Mouse (Mus musculus) Patski (cell line): Measurements from ENCODE around the gene Igfbp1. TPM values are rescaled to one million over a fixed set of nuclear protein-coding genes. Genes with fewer than 3 reads are reported as not detected.

ENCODE experiments used
- ATAC-seq: fragments of 100-300 bp; one replicate; pipeline ENCODE4 v1.8.0; 2021
- CTCF ChIA-PET: fragments of 350-600 bp; sonication (Branson Sonifier 250); formaldehyde crosslinking; loops from one replicate; lab custom pipeline; 2022; ENCODE audit warnings: inconsistent platforms; lab: Charles Lee
- POLR2A ChIA-PET: fragments of 350-600 bp; sonication (Branson Sonifier 250); formaldehyde crosslinking; loops from one replicate; lab custom pipeline; 2022; ENCODE audit warnings: antibody characterized with exemption, inconsistent platforms; lab: Charles Lee
- DNase-seq: peaks from one replicate; pipeline ENCODE4 v3.0.0-alpha.2; 2011; ENCODE audit warnings: low read depth, low spot score
- H3K27me3 ChIP-seq: fragments of 371-371 bp; one replicate; pipeline ENCODE4 v1.5.1; 2021
- CTCF ChIP-seq: fragments of 100-300 bp; IDR thresholded peaks from one replicate; pipeline ENCODE4 v1.5.1; 2021
- in situ Hi-C: fragments of 300-500 bp; cut with MboI; formaldehyde crosslinking; loops from 3 replicates; pipeline ENCODE4 v1.11.1; 2018; ENCODE audit warnings: low pct_unique_long_range_greater_than_20kb, mixed read lengths
- polyA plus RNA-seq: library from polyadenylated mRNA; unstranded; gene quantifications from one replicate; pipeline ENCODE4 v1.2.3, GENCODE M21; 2021

Igfbp1 gene
- polyA plus RNA-seq, 1 experiment from 2014 or later, result 0.08 TPM

- TF ChIP-seq CTCF, result no peak
- no peak for ATAC-seq
- ChIA-PET CTCF (interaction anchor here (1.6 kb wide), 1 partner anchor 11 kb away, joined by 5 read pairs; no protein-coding TSS in a partner anchor), POLR2A (no interaction called here)
- DNase-seq, result no peak
- in situ Hi-C loops, result no loop called here
- H3K27me3 ChIP-seq, result peaks cover 10% of the 10 kb centered on the region
These were observed 29.4 kb downstream of the Igfbp1 start for GRCm38 (mm10) chr11:7226810-7227550.

GRCm38 (mm10) chr11:7228107-7228506, 30.5 kb downstream of the Igfbp1 start:
- no peak for DNase-seq
- POLR2A ChIA-PET, result no interaction called here
- CTCF ChIA-PET, result no interaction called here
- peaks cover 4% of the 10 kb centered on the region for H3K27me3 ChIP-seq
- in situ Hi-C loops, result no loop called here
- ATAC-seq, result no peak
- no peak for TF ChIP-seq CTCF

DNA sequence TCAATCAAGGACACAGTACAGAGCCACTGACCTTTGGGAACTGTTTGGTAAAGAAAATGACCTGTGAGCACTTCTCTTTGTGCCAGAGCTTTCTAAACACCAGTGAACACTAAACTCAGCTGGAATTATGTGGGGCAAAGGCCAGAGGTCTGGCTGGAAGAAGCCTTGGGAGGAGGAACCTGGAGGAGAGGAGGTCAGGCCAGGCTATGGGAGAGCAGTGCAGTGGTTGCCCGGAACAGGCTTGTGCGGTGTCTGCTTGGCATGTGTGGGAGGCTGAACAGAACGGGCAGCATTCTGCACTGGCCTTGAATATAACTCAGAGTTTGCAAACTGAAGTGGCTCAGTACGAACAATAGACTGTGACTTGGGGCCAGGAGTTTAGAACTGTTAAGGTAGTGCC, 32.4 kb downstream of the Igfbp1 start:
- in situ Hi-C loops, result no loop called here
- ChIA-PET CTCF (no interaction called here), POLR2A (no interaction called here)
- TF ChIP-seq CTCF, result no peak
- no peak for DNase-seq
- peaks cover 3% of the 10 kb centered on the region for H3K27me3 ChIP-seq
- ATAC-seq, result no peak

DNA sequence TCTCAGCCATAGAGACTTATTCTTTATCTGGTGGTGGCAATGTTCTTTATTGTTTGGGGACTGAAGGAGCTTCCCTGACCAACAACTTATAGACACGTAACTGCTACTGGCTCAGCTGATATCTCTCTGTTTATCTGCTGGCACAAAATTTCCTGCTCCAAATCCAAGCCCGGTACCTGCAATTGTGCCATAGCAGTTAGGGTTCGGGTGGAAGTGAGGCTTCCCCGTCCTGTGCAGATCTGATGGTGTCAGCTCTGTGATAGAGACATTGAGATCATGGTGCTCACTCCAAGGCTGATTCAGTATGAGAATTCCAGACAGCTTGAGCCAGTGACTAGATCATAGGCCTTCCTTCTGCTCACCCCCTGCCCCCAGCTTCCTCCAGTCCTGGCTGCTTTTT, 34.4 kb downstream of the Igfbp1 start:
- POLR2A ChIA-PET, result no interaction called here
- TF ChIP-seq CTCF, result no peak
- CTCF ChIA-PET, result no interaction called here
- DNase-seq, result no peak
- H3K27me3 ChIP-seq, result no peaks in the 10 kb centered on the region
- in situ Hi-C loops, result no loop called here
- ATAC-seq, result no peak

GRCm38 (mm10) chr11:7233333-7233732, 35.8 kb downstream of the Igfbp1 start:
- ChIA-PET CTCF (no interaction called here), POLR2A (no interaction called here)
- no peak for DNase-seq
- H3K27me3 ChIP-seq, result no peaks in the 10 kb centered on the region
- in situ Hi-C loops, result no loop called here
- no peak for ATAC-seq
- TF ChIP-seq CTCF, result no peak

- H3K27me3 ChIP-seq, result no peaks in the 10 kb centered on the region
- ChIA-PET CTCF (no interaction called here), POLR2A (no interaction called here)
- in situ Hi-C loops, result no loop called here
- no peak for ATAC-seq
- DNase-seq, result no peak
- no peak for TF ChIP-seq CTCF
These were observed 36.9 kb downstream of the Igfbp1 start for GRCm38 (mm10) chr11:7234436-7234835.

- CTCF ChIA-PET, result interaction anchor here (1.6 kb wide), 1 partner anchor 10 kb away, joined by 3 read pairs; no protein-coding TSS in a partner anchor
- DNase-seq (no peak), ATAC-seq (no peak)
- POLR2A ChIA-PET, result interaction anchor here (0.6 kb wide), 1 partner anchor 1071 kb away, joined by 3 read pairs; no protein-coding TSS in a partner anchor
- H3K27me3 ChIP-seq, result no peaks in the 10 kb centered on the region
- in situ Hi-C loops, result no loop called here
- no peak for TF ChIP-seq CTCF
These were observed 37.5 kb downstream of the Igfbp1 start for GRCm38 (mm10) chr11:7234981-7235609.

DNA sequence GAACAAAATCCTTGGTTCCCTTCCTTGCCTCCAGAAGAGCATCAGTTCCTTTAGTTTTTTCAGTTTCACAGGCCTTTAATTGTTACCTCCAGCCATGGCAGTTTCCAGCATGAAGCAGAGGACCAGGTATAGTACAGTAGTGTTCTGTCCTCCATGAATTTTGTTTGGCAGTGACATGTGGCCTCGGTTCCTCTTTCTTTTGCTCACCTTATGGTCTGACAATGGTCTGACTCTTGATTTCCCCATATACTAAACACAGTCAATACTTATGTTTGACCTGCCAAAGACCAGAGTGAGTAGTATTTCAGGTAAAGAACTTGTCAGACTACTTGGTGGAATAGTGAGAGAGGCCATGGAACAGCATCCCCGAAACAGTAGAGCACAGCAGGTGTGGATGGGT, 39.2 kb downstream of the Igfbp1 start:
- POLR2A ChIA-PET, result no interaction called here
- CTCF ChIA-PET, result no interaction called here
- ATAC-seq (no peak), DNase-seq (no peak)
- in situ Hi-C loops, result no loop called here
- H3K27me3 ChIP-seq, result no peaks in the 10 kb centered on the region
- no peak for TF ChIP-seq CTCF

DNA sequence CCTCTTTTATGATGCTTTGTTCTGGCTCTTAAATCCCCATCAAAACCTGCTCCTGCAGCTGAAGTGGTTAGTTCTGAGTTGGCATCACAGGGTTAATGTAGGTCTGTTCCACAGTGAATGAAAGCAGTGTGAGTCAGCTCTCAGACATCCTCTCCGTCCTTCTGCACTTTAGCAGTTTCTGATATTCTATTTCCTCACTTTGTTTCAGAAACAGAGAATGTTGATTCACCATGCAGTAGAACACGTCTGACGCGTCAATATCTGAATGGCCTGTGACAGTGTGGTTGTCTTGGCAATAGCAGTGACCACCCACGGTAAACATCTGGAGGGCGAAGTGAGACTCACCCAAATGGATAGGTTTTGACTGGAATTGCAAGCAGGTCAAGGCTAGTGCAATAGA, 40.1 kb downstream of the Igfbp1 start:
- DNase-seq (no peak), ATAC-seq (peak; percentile 78)
- TF ChIP-seq CTCF, result no peak
- ChIA-PET CTCF (no interaction called here), POLR2A (no interaction called here)
- in situ Hi-C loops, result no loop called here
- no peaks in the 10 kb centered on the region for H3K27me3 ChIP-seq

DNA sequence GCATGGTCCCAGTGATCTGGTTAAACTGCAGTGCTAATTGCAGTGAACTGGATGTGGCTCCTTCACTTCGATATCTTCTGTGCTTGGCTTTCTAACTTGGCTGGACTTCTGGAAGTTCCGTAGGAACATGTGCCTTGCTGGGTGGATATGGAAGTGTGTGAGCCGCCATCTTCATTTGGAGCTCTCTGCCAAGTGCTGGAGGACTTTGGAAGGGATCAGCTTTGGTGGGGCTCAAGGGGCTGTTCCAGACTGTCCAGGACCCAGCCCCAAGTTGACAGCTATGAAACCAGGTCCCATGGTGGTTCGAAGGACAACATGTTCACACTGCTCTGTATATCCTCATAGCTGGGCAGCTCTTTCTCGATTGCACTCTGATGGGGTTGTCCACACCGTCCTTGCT, 41.0 kb downstream of the Igfbp1 start:
- ChIA-PET POLR2A (no interaction called here), CTCF (no interaction called here)
- TF ChIP-seq CTCF, result no peak
- DNase-seq, result no peak
- ATAC-seq, result no peak
- in situ Hi-C loops, result no loop called here
- H3K27me3 ChIP-seq, result peaks cover 4% of the 10 kb centered on the region

DNA sequence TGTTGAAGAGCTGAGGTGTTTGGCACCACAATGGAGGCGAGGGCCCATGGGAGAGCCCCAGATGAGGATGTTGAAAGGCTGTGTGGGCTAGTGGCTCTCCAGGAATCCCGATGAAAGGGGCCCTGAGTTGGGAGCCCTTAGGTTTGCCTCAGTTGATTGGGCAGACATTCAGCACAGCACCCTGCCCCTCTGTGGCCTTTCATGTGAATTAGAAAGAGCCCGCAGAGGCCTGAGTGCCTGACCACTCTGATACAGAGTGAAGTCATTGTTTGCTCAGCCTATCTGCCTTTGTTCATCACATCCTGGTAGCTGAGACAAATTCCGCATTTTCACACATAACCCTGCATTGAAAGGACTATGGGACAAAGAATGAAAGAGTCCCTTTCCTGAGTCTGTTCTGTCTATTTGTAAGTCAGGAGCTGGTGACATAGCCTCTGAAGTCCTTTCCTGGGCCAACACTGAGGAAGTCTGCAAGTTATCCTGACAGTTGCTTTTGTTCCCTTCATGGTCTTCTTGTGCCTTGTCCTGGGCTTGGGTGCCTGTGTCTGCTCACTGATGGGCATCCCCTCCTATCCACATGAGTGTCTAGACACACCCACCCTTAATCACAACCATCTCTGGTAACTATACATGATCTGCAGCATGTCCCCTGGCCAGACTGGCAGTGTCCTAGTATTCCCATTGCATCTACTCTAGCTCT, 41.6 kb downstream of the Igfbp1 start:
- peaks cover 4% of the 10 kb centered on the region for H3K27me3 ChIP-seq
- ChIA-PET CTCF (no interaction called here), POLR2A (no interaction called here)
- in situ Hi-C loops, result no loop called here
- no peak for TF ChIP-seq CTCF
- no peak for DNase-seq
- ATAC-seq, result no peak
